Mouse (Mus musculus) liver, adult 2 months (tissue): ENCODE measurements around the gene Epn2.

Experiments
- CTCF ChIP-seq: fragments of 200-500 bp; IDR thresholded peaks from 2 replicates; pipeline ENCODE4 v1.5.1; 2011; ENCODE audit warnings: low read depth, low read length, control low read depth
- POLR2A ChIP-seq: fragments of 200-500 bp; IDR thresholded peaks from 2 replicates; pipeline ENCODE4 v1.6.1; 2011; ENCODE audit warnings: low read length, control low read depth; ENCODE audit not compliant: insufficient read depth; ENCODE audit errors: extremely low read depth

DNA sequence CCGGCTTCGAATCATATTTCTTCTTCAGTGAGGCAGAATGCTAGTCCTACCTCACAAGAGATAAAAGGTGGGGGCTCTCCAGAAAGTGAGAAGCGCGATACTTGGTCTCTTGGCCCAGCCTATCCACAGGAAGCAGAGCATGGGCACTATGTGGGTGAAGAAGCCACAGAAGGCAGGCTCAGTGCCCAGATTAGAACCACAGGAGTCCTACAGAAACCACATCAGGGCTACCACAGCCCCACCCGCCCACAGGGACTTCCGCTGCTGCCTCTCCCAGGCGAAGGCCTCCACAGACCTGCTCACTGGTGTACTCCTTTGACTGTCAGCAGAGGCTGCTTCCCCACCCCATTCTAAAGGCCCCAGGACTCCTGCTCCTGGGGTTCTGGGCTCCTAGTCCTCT lies 23.2 kb upstream of the Epn2 start:
- TF ChIP-seq POLR2A, result no peak
- TF ChIP-seq CTCF, result no peak
